Mouse (Mus musculus): ENCODE measurements around the gene Coro2b.

- no peak for TF ChIP-seq CTCF (IDR thresholded peaks at IDR 0.05; ENCODE audit: borderline replicate concordance, insufficient read depth, low read length)
- no peak for TF ChIP-seq POLR2A (IDR thresholded peaks at IDR 0.05; ENCODE audit: low read depth, low read length)
These were observed 16.9 kb downstream of the Coro2b start for GRCm38 (mm10) chr9:62519787-62520503.

Data from embryonic fibroblast, embryonic 13.5 days (primary cell).